Mouse (Mus musculus) right cerebral cortex, postnatal 25 days (tissue): ENCODE results near the gene Adal.
A peak's percentile ranks its signal among the peaks of the same experiment; 100 is the strongest.
"Not testable (repeated sequence)": the region's sequence is repeated elsewhere in the genome, so short reads cannot be mapped to it uniquely, and the experiment has no call there.

ENCODE experiments used
- DNase-seq: peaks from one replicate; pipeline ENCODE4 v3.0.0; 2022

Gene Adal

GRCm38 (mm10) chr2:121140018-121140882 lies at the start of gene Adal, which contains the start of gene Lcmt2:
Adal (plus strand) TSS chr2:121140428.
Lcmt2 (minus strand) TSS chr2:121140653.
- peak; percentile 94 for DNase-seq

DNA sequence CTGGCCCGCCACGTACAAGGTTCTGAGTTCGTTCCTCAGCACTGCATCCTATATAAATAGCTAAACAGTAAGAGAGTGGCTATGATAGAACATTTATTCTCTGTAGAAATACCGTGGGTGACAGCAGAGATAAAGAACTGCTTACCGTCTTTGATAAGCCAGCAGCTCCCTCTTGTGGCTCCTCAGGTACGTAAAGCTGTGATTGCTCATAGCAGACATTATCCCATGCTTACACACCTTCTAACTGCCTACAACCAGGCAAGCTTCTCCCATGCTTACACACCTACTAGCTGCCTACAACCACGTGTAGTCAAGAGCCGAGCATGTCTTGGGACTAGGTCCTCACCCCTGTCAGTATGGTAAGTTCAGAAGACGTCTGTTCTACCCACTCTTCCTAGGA lies 38.2 kb upstream of the Adal start:
- DNase-seq = peak; percentile 54

DNA sequence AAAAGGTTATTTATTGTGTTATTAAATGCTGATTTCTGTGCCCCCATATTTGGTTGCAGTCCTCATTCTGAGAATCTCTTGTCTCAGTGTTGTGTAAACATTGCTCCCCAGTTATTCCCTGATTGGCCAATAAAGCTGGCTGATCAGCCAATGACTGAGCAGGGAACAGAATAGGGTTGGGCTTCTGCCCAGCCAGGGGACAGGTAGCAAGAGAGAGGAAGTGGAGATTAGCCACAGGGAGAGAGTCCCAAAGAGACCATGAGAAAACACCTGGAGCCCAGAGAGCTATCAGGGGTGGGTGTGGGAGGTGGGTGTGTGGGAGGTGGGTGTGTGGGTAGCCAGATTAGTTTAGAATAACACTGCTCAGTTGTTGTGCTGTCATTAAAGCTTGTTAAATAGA lies 34.3 kb upstream of the Adal start:
- DNase-seq = no peak

DNA sequence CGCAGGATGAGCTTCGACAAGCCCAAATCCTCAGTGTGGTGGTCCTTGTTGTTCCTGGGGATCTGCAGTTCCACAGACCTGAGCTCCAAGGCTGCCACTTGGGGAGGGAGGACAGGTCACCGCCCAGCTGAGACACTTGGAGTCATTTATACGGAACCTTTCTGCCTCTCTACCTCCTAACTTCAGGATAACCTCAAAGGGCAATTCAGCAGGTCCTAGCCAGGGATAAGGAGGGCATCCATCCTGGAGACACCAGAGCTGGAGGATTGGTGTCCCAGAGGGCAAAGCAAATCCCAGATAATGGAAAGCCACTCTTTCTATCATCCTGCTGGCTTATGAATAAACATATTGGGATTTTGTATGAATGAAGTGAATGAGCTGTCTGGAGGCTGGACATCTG lies 30.5 kb upstream of the Adal start, which contains the start of gene Tgm7:
TSS of gene Tgm7 (minus strand) at position 101 of the 400 bp plus-strand sequence.
- no peak for DNase-seq

GRCm38 (mm10) chr2:121115418-121115817 lies 24.8 kb upstream of the Adal start:
- no peak for DNase-seq

GRCm38 (mm10) chr2:121119260-121119659 lies 21.0 kb upstream of the Adal start:
- DNase-seq = no peak

GRCm38 (mm10) chr2:121126302-121126701 lies 13.9 kb upstream of the Adal start:
- DNase-seq = not testable (repeated sequence)

GRCm38 (mm10) chr2:121127536-121127935 lies 12.7 kb upstream of the Adal start:
- no peak for DNase-seq

DNA sequence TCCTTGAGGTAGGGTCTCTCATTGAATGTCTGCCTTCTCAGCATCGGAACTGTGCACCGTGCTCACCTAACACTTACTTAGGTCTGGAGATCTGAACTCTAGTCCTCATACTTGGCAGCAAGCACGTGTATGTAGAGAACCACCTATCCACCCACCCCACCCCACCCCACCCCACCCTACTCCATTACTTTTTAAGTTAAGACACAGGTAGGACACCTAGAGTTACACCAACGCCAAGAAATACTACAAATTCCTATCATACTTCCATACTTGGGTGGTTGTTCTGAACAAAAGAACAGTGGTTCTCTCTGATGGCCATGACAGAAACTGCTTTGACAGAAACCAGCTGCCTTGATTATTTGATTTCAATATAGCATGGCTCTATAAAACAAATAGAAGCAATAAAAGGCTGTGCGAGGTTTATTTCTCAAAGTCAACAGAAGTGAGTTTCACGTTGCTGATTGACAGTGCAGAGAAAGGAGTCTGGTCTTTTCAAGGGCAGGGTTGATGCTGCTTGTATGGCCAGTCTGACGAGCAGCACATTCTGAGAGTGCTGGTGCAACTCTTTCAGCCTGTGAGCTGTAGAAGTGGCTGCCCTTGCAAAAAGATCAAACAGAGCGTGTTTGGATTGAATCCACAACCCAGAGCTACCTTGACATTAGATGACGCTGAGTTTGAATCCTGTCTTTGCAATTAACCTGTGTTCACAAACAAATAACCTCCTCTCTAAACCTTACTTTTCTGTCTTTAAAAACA lies 11.2 kb upstream of the Adal start:
- DNase-seq = no peak

- DNase-seq = no peak
Measured at GRCm38 (mm10) chr2:121132822-121133221, 7.4 kb upstream of the Adal start.

- DNase-seq = no peak
Measured at GRCm38 (mm10) chr2:121137371-121137770, 2.9 kb upstream of the Adal start.

DNA sequence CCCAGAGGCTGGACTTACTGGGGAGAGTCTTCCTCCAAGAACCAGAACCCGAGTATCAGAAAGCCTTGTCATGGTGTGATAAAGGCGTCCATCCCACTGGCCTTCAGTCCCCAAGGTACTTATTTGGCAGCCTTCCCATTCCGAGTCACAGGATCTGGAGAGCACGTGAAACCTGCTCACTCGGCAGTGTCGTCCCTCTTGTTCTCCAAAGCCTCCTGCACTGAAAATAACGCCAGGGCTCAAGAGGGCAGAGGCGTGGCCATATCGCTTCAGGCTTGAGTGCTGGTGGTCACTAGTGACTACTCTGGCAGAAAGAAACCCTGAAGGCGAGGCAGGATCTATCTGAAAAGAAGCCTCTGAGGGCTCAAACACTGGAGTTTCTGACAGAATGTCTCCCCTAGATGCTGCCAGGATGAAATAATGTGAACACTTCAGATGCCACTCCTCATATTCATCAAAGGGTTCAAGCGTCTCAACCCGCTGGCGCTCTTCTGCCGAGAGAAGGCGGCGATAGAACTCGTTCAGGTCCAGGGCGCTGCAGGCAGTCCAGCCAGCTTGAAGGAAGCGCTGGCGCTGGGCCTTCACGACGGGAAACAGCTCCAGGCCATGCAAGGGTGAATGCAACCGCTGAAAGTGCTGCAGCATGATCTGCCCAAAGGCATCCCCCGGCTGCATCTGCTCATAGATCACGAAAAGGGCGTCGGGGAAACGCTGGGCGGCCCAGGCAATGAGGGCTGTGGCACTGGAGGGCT lies 786 bp upstream of the Adal start:
- DNase-seq = no peak

- no peak for DNase-seq
Measured at GRCm38 (mm10) chr2:121141216-121142035, 1.2 kb downstream of the Adal start.

GRCm38 (mm10) chr2:121142415-121142814 lies 2.2 kb downstream of the Adal start:
- no peak for DNase-seq

DNA sequence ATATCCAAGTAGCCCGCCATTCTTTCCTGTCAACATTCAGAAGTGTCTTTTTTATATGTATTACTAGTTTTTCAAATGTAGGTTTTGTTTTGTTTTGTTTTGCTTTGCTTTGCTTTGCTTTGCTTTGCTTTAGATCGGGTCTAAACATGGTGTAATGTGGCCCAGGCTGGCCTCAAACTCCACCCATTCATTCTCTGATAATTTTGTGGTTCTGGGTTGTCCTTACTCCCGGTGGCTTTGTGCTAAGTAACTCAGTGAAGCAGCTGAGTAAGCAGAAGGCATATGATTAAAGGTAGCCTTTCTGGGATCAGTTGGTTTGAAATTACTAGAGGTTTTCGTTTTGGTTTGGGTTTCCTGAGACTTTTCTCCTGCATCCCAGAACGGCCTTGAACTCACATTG lies 9.5 kb downstream of the Adal start:
- DNase-seq = no peak

DNA sequence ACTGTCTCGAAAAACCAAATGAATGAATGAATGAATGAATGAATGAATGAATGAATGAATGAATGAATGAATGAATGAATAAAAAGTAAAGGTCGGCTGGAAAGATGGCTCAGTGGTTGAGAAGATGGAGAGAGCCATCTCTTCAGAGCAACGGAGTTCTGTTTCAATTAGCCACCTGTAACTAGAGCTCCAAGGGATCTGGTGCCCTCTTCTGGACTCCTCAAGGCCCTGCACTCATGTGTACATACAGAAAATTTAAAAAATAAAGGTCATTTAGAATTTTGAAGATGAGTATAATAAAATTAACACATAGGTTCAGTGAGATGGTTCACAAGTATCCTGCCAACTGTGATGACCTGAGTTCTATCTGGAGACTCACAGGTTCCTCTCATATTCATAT lies 12.9 kb downstream of the Adal start:
- DNase-seq = no peak

DNA sequence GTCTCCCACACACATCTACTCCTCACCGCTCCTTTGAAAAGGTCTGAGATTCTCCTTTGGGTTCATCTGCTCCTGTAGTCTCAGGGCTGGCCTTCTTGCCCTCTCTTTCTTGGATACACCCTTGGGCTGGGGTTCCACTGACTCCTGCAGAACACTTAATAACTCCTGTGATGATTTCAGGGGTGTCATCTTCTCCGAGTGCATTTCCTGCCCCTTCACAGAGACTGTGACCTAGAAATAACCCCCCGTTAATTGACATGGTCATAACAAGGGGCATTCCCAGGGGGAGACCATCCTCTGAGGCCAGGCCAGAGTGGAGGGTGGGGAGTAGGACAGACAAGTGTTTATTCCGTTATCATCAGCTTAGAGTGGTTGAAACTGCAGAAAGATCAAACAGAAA lies 28.9 kb downstream of the Adal start:
- no peak for DNase-seq

- no peak for DNase-seq
Measured at GRCm38 (mm10) chr2:121169902-121170301, 29.7 kb downstream of the Adal start.

DNA sequence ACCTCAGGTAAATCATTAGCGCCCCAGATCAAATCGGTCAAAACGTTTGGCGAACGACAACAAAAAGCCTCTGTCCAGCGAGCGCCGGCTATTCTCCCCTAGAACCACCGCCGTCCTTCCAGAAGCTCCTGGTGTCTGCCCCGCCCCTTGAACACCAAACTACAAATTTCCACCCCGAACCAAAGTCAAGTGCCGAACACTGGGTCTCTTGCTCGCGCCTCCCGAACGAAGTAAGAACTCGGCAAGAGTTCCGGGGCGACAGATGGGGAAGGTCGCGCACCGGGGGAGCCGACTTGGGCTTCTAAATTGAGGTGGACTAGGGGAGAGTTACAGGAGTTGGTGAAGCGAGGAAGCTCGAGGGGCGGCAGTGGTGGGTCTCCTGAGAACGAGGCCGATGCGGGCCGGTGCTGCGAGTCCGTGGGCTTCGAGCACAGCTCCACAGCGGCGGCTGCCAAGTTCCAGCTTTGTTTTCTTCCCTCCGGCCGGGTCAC lies 30.3 kb downstream of the Adal start, which contains the start of gene Tubgcp4:
TSS of gene Tubgcp4 (plus strand) at position 174 of the 491 bp plus-strand sequence.
- DNase-seq = no peak

DNA sequence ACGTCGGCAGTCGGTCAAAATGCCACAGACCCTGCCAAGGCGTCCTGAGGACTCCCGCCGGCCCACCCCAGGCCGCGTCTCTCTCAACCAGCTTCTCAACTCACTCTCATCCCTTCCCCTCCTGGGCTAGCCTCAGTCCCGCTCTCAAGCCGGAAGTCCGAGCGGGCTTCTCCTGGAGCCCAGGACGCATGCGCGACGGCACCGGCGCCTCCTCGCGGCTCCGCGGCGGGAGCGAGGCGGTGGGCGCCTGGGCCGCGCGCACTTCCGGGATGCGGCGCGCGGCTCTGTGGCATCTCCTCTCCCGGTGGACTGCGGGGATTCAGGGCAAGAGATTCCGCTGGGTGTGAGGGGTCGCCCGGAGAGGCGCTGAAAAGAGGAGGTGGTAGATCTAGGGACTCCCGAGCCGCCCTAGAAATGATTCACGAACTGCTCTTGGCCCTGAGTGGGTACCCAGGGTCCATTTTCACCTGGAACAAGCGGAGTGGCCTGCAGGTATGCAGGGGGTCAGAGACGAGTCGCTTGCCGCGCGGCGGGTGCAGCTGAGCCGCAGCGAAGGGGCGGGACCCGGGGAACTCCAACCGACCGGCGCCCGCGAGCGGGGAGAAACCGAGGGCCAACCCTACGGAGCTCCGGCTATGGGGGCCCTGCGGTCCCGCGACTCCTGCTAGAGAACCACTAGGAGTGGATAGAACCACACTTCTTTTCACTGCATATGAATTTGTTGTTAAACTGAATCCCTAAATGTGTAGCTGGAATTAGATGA lies 30.9 kb downstream of the Adal start, which contains the start of gene Zscan29:
TSS of gene Zscan29 (minus strand) at position 146 of the 763 bp plus-strand sequence.
- peak; percentile 86 for DNase-seq
